Mouse (Mus musculus): ENCODE measurements around the gene Mcam. TPM values are rescaled to one million over a fixed set of nuclear protein-coding genes. Genes with fewer than 3 reads are reported as not detected.

The Mcam gene
- total and polyA plus RNA-seq, 3 experiments: 0.15 to 0.88 TPM; not detected in 1

DNA sequence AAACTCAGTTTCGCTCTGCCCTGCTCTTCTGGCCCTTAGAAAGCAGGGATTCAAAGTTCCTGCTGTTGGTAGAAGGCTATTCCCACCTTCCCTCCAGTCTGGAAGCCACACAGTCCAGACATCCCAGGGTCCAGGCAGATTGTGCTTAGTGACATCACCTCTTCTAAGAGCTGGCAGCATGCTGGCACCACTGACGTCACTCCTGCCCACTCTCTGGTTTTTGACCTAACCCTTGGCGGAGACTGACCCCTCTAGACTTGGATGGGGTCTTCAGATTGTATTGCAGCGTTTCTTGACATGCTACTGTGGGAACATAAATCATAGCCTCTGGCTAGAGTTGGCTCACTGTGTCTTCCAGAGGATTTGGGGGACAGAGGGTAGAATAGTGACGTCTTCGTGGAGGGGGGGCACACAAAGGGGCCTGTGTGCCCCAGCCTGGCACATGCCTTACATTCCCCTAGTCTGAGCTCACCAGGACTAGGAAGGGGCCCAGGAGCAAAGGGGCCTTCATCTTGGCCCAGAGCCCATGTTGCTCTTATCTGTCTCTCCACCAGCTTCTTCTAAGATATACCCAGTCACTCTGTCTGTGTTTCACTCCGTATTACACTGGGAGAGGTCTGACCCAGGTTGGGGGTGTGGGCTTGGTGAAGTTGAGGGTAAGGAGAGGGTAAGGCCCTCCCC, 1.6 kb downstream of the Mcam start:
- no peaks in the 10 kb centered on the region for H3K79me2 ChIP-seq (ENCODE audit: control insufficient read depth, insufficient read depth, low read length, poor library complexity)
- TF ChIP-seq ZKSCAN1 (IDR thresholded peaks at IDR 0.05; ENCODE audit: low read depth, low read length) (no peak), GATA1 (IDR thresholded peaks at IDR 0.05; ENCODE audit: low read depth, low read length) (peak; percentile 75), TCF12 (IDR thresholded peaks at IDR 0.05; ENCODE audit: low read depth, low read length) (peak; percentile 38; the same call in 1 of the 2 replicates), EP300 (IDR thresholded peaks at IDR 0.05; ENCODE audit: low read depth in 1 of 2, low read length in 2 of 2) (peak; percentile 28 to 36; a peak in 2 of 4 replicates), TAL1 (IDR thresholded peaks at IDR 0.05; ENCODE audit: low read length) (peak; percentile 45)
- H3K4me3 ChIP-seq (ENCODE audit: control insufficient read depth in 1 of 2, insufficient read depth in 1 of 2, low read depth in 2 of 2, low read length in 2 of 2): no peak overlapping the region
- no peaks in the 10 kb centered on the region for H3K9me3 ChIP-seq (replicated peaks; ENCODE audit: insufficient read depth, low read length)
- no peak overlapping the region for H3K27ac ChIP-seq (ENCODE audit: control insufficient read depth, low read depth, low read length)
- peaks cover 0 to 6% of the 10 kb centered on the region in 2 experiments; a peak in 1 of 4 replicates for H3K36me3 ChIP-seq (ENCODE audit: control insufficient read depth in 1 of 2, insufficient read depth in 2 of 2, low read length in 2 of 2)
- peak; percentile 65 for DNase-seq (ENCODE audit: low read depth, low spot score)
- peaks cover 0 to 12% of the 10 kb centered on the region in 2 experiments; a peak in 3 of 4 replicates for H3K4me1 ChIP-seq (ENCODE audit: control insufficient read depth in 1 of 2, insufficient read depth in 2 of 2, low read length in 2 of 2)
- H3K27me3 ChIP-seq (ENCODE audit: control insufficient read depth in 1 of 2, insufficient read depth in 2 of 2, low read length in 2 of 2): peaks cover 22 to 24% of the 10 kb centered on the region in 2 experiments
- H3K9ac ChIP-seq (ENCODE audit: control insufficient read depth, low read depth, low read length, poor library complexity, severe bottlenecking): no peak overlapping the region

DNA sequence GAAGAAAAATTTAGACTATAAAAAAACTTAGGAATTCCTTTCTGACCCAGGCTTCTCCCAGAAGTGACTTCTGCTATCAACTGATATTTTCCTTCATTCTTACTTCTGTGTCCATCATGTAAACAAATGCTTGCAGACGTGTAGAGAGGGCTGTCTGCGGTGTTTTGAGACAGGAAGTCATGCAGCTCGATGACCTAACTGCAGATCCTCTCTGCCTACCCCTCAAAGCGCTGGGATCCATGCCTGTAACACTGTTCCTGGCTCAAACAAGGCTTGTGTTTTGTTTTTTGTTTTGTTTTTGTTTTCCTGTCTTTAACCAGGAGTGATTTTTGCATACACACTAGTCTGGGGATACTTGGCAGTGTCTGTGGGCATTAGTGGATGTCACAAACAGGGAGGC, 3.6 kb downstream of the Mcam start:
- TF ChIP-seq MXI1 (IDR thresholded peaks at IDR 0.05; ENCODE audit: low read depth, low read length): no peak
- TF ChIP-seq RCOR1 (IDR thresholded peaks at IDR 0.05; ENCODE audit: low read depth, low read length): no peak
- TF ChIP-seq SIN3A (IDR thresholded peaks at IDR 0.05; ENCODE audit: low read length): no peak
- no peak for TF ChIP-seq BHLHE40 (IDR thresholded peaks at IDR 0.05; ENCODE audit: borderline replicate concordance, low read depth, low read length)
- no peak for TF ChIP-seq ZC3H11A (IDR thresholded peaks at IDR 0.05; ENCODE audit: low read depth, low read length)
- TF ChIP-seq GATA1 (IDR thresholded peaks at IDR 0.05; ENCODE audit: low read depth, low read length): no peak
- TF ChIP-seq ZKSCAN1 (IDR thresholded peaks at IDR 0.05; ENCODE audit: low read depth, low read length): no peak
- no peak for TF ChIP-seq MYC (IDR thresholded peaks at IDR 0.05; ENCODE audit: low read depth, low read length)
- TF ChIP-seq CHD1 (IDR thresholded peaks at IDR 0.05; ENCODE audit: low read depth, low read length): no peak

DNA sequence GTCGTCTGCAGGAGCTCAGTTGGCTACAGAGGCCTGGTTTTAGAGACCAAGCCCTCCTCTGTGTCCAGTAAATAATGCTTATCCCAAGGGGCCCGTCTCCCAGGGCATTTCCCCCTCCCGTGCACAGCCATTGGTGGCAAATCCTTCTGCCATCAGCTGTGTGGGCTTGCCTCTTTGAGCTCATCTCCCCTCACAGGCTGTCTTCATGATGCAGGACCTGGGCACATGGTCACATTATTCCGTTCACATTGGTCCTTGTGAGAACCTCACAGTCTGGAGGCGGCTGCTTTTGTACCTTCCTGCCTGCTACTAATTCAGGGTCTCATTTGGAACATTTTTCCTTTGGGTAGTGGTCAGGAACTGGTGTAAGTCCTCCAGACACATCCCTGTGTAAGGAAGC, 7.7 kb downstream of the Mcam start:
- Histone ChIP-seq H3K4me1 (ENCODE audit: control insufficient read depth in 1 of 2, insufficient read depth in 2 of 2, low read length in 2 of 2) (no peaks in the 10 kb centered on the region), H3K36me3 (ENCODE audit: control insufficient read depth in 1 of 2, insufficient read depth in 2 of 2, low read length in 2 of 2) (no peaks in the 10 kb centered on the region; a peak in 2 of 4 replicates), H3K9me3 (replicated peaks; ENCODE audit: insufficient read depth, low read length) (no peaks in the 10 kb centered on the region), H3K79me2 (ENCODE audit: control insufficient read depth, insufficient read depth, low read length, poor library complexity) (no peaks in the 10 kb centered on the region), H3K27me3 (ENCODE audit: control insufficient read depth in 1 of 2, insufficient read depth in 2 of 2, low read length in 2 of 2) (no peaks in the 10 kb centered on the region), H3K4me3 (ENCODE audit: control insufficient read depth in 1 of 2, insufficient read depth in 1 of 2, low read depth in 2 of 2, low read length in 2 of 2) (no peak overlapping the region), H3K9ac (ENCODE audit: control insufficient read depth, low read depth, low read length, poor library complexity, severe bottlenecking) (no peak overlapping the region), H3K27ac (ENCODE audit: control insufficient read depth, low read depth, low read length) (no peak overlapping the region)
- TF ChIP-seq MAX (IDR thresholded peaks at IDR 0.05; ENCODE audit: low read length) (no peak), GATA1 (IDR thresholded peaks at IDR 0.05; ENCODE audit: low read depth, low read length) (no peak), ETS1 (IDR thresholded peaks at IDR 0.05; ENCODE audit: low read depth, low read length) (no peak), MEF2A (IDR thresholded peaks at IDR 0.05; ENCODE audit: extremely low read depth, insufficient replicate concordance, low read depth, low read length, poor library complexity, severe bottlenecking) (no peak), SIN3A (IDR thresholded peaks at IDR 0.05; ENCODE audit: low read length) (no peak)
- no peak for DNase-seq (ENCODE audit: low read depth, low spot score)

More for the DNA sequence above, 3.6 kb downstream of the Mcam start:
- Histone ChIP-seq H3K27me3 (ENCODE audit: control insufficient read depth in 1 of 2, insufficient read depth in 2 of 2, low read length in 2 of 2) (peaks cover 16 to 22% of the 10 kb centered on the region in 2 experiments), H3K9ac (ENCODE audit: control insufficient read depth, low read depth, low read length, poor library complexity, severe bottlenecking) (no peak overlapping the region), H3K4me3 (ENCODE audit: control insufficient read depth in 1 of 2, insufficient read depth in 1 of 2, low read depth in 2 of 2, low read length in 2 of 2) (no peak overlapping the region), H3K4me1 (ENCODE audit: control insufficient read depth in 1 of 2, insufficient read depth in 2 of 2, low read length in 2 of 2) (peaks cover 0 to 12% of the 10 kb centered on the region in 2 experiments; a peak in 3 of 4 replicates), H3K36me3 (ENCODE audit: control insufficient read depth in 1 of 2, insufficient read depth in 2 of 2, low read length in 2 of 2) (peaks cover 0 to 6% of the 10 kb centered on the region in 2 experiments; a peak in 1 of 4 replicates), H3K79me2 (ENCODE audit: control insufficient read depth, insufficient read depth, low read length, poor library complexity) (no peaks in the 10 kb centered on the region), H3K27ac (ENCODE audit: control insufficient read depth, low read depth, low read length) (no peak overlapping the region), H3K9me3 (replicated peaks; ENCODE audit: insufficient read depth, low read length) (no peaks in the 10 kb centered on the region)
- DNase-seq (ENCODE audit: low read depth, low spot score): no peak
